Mouse (Mus musculus) testis, adult 2 months (tissue): ENCODE results near the gene Asb18.

Experiments used
- CTCF ChIP-seq: fragments of 200-500 bp; IDR thresholded peaks from 2 replicates; pipeline ENCODE4 v1.5.1; 2012; ENCODE audit warnings: low read depth, mild to moderate bottlenecking, inconsistent platforms, low read length, moderate library complexity; ENCODE audit not compliant: control insufficient read depth, insufficient read depth, insufficient replicate concordance
- POLR2A ChIP-seq: fragments of 200-500 bp; IDR thresholded peaks from 2 replicates; pipeline ENCODE4 v1.6.1; 2012; ENCODE audit warnings: low read depth, mild to moderate bottlenecking, inconsistent platforms, low read length, moderate library complexity; ENCODE audit not compliant: control insufficient read depth

GRCm38 (mm10) chr1:89969072-89969713 lies 45.3 kb downstream of the Asb18 start:
- TF ChIP-seq CTCF (no peak), POLR2A (no peak)
